8 mouse cellular contexts compared by ENCODE assay signal in the genomic region with DNA sequence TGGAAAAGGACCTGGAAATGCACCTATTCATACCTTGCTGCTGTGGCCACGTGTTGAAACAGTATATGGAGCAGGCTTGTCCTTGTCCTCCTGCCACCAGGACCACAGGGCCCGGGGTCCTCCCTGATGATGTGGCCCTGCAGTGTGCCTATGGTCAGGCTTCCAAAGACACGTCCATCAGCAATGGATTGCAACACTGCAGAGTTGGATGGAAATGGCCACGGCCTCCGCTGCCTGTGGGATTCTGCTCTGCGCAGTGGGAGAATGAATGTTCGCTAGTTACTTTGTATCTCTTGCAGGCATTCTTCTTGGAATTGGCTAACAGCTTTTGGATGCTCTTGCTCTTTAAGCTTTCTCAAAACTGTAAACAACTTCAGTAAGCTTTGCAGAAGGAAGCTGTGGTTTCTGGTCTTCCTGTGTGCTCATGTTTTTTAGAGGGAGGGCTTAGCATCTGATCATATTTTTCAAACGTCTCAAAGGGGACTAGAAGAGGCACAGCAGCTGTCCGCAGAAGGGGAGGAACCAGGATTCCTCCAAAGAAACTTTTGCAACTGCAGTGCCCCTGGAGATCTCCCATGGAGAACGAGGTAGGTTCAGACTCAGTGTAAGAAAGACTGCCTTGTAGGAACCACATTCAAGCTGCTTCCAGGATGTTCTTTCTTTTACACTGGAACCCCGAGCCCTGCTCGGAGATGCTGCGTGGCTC. TPM values are rescaled to one million over a fixed set of nuclear protein-coding genes. Genes with fewer than 3 reads are reported as not detected.
DNase-seq lines count a peak whose midpoint lies in the region; ATAC-seq and TF ChIP-seq lines count a peak whose summit lies in the region.

No protein-coding gene starts in this region.

- no peak for ATAC-seq in embryonic facial prominence, embryonic 13.5 days (ENCODE audit: insufficient number of reproducible peaks, insufficient read depth, low FRiP score, low TSS enrichment, low read depth)
- peak; percentile 41 for ATAC-seq in intestine, embryonic 16.5 days
- no peak for ATAC-seq in midbrain, postnatal 0 days (ENCODE audit: low FRiP score)

- TF ChIP-seq CTCF in midbrain, postnatal 0 days (IDR thresholded peaks at IDR 0.05) = no peak

- H3K9me3 ChIP-seq in embryonic facial prominence, embryonic 13.5 days = no peaks in the 10 kb centered on the region
- no peaks in the 10 kb centered on the region for H3K9me3 ChIP-seq in embryonic facial prominence, embryonic 10.5 days
- no peaks in the 10 kb centered on the region for H3K9me3 ChIP-seq in intestine, embryonic 16.5 days (ENCODE audit: control insufficient read depth, low read length)
- H3K9me3 ChIP-seq in midbrain, postnatal 0 days (ENCODE audit: low read length) = no peaks in the 10 kb centered on the region

- peaks cover 4% of the 10 kb centered on the region for H3K4me1 ChIP-seq in embryonic facial prominence, embryonic 13.5 days
- no peaks in the 10 kb centered on the region for H3K4me1 ChIP-seq in embryonic facial prominence, embryonic 10.5 days
- H3K4me1 ChIP-seq in intestine, embryonic 16.5 days (ENCODE audit: control insufficient read depth, insufficient read depth, low read length) = peaks cover 13% of the 10 kb centered on the region
- no peaks in the 10 kb centered on the region for H3K4me1 ChIP-seq in midbrain, postnatal 0 days (ENCODE audit: insufficient read depth, low read length)

- no peak for DNase-seq in embryonic facial prominence, embryonic 10.5 days (ENCODE audit: low spot score)
- peak; percentile 74 for DNase-seq in CD4-positive, CD25-positive, alpha-beta regulatory T cell, adult 2 months (ENCODE audit: low read depth, low spot score)
- DNase-seq in naive thymus-derived CD4-positive, alpha-beta T cell, adult 2 months (ENCODE audit: low read depth) = peak; percentile 81
- no peak for DNase-seq in midbrain, postnatal 0 days (ENCODE audit: low spot score)
- no peak for DNase-seq in layer of hippocampus, postnatal 25 days (ENCODE audit: extremely low spot score in 1 of 2, low spot score in 1 of 2)
- no peak for DNase-seq in adrenal gland, adult 18-20 months (ENCODE audit: low spot score in 2 of 2)

- H3K9ac ChIP-seq in embryonic facial prominence, embryonic 13.5 days = no peak overlapping the region
- peak overlapping the region; percentile 33; the same call in 1 of the 2 replicates for H3K9ac ChIP-seq in intestine, embryonic 16.5 days (ENCODE audit: low read depth, low read length)
- H3K9ac ChIP-seq in midbrain, postnatal 0 days (replicated peaks; ENCODE audit: low read length, poor library complexity, severe bottlenecking) = no peak overlapping the region

- peak overlapping the region; percentile 28; the same call in 1 of the 2 replicates for H3K27ac ChIP-seq in embryonic facial prominence, embryonic 13.5 days
- H3K27ac ChIP-seq in embryonic facial prominence, embryonic 10.5 days (replicated peaks) = no peak overlapping the region
- H3K27ac ChIP-seq in intestine, embryonic 16.5 days (ENCODE audit: low read length) = peak overlapping the region; percentile 82
- H3K27ac ChIP-seq in midbrain, postnatal 0 days (ENCODE audit: low read depth, low read length) = no peak overlapping the region

- no peak overlapping the region for H3K4me2 ChIP-seq in embryonic facial prominence, embryonic 13.5 days
- H3K4me2 ChIP-seq in intestine, embryonic 16.5 days (ENCODE audit: low read depth, low read length) = peak overlapping the region; percentile 27; the same call in 1 of the 2 replicates
- H3K4me2 ChIP-seq in midbrain, postnatal 0 days (ENCODE audit: low read depth, low read length, poor library complexity, severe bottlenecking) = no peak overlapping the region

- 83% methylated on average over 13 of the region's 13 CpGs for WGBS in embryonic facial prominence, embryonic 13.5 days
- 91% methylated on average over 13 of the region's 13 CpGs for WGBS in embryonic facial prominence, embryonic 10.5 days
- 72% methylated on average over 13 of the region's 13 CpGs for WGBS in intestine, embryonic 16.5 days
- 89% methylated on average over 13 of the region's 13 CpGs for WGBS in midbrain, postnatal 0 days

- no peak overlapping the region for H3K4me3 ChIP-seq in embryonic facial prominence, embryonic 13.5 days
- H3K4me3 ChIP-seq in embryonic facial prominence, embryonic 10.5 days = no peak overlapping the region
- peak overlapping the region; percentile 12; the same call in 1 of the 2 replicates for H3K4me3 ChIP-seq in intestine, embryonic 16.5 days (ENCODE audit: low read length)
- no peak overlapping the region for H3K4me3 ChIP-seq in midbrain, postnatal 0 days (ENCODE audit: low read depth, low read length)

- peaks cover 22% of the 10 kb centered on the region for H3K36me3 ChIP-seq in embryonic facial prominence, embryonic 13.5 days
- peaks cover 71% of the 10 kb centered on the region for H3K36me3 ChIP-seq in embryonic facial prominence, embryonic 10.5 days (replicated peaks)
- no peaks in the 10 kb centered on the region for H3K36me3 ChIP-seq in intestine, embryonic 16.5 days (ENCODE audit: control insufficient read depth, insufficient read depth, low read length)
- no peaks in the 10 kb centered on the region for H3K36me3 ChIP-seq in midbrain, postnatal 0 days (ENCODE audit: insufficient read depth, low read length)

- no peaks in the 10 kb centered on the region for H3K27me3 ChIP-seq in embryonic facial prominence, embryonic 13.5 days
- H3K27me3 ChIP-seq in embryonic facial prominence, embryonic 10.5 days (replicated peaks; ENCODE audit: low read depth, poor library complexity, severe bottlenecking) = no peaks in the 10 kb centered on the region
- H3K27me3 ChIP-seq in intestine, embryonic 16.5 days (replicated peaks; ENCODE audit: control insufficient read depth, insufficient read depth, low read length) = no peaks in the 10 kb centered on the region
- H3K27me3 ChIP-seq in midbrain, postnatal 0 days (ENCODE audit: insufficient read depth, low read length) = no peaks in the 10 kb centered on the region

RNA-seq across cellular contexts. Expression of a gene that starts 14.1 kb away (rescaled TPM):
- polyA plus RNA-seq in embryonic facial prominence, embryonic 13.5 days (2015; fragmentation: Nextera tagmentation; extraction: Ambion mirVana) = 79.5 and 80.2 TPM in 2 replicates
- polyA plus RNA-seq in embryonic facial prominence, embryonic 10.5 days (2016; fragmentation: Nextera tagmentation; extraction: Ambion mirVana) = 109 and 114 TPM in 2 replicates
- 67.7 and 69.9 TPM in 2 replicates for polyA plus RNA-seq in intestine, embryonic 16.5 days (2015; fragmentation: Nextera tagmentation; extraction: Ambion mirVana)
- 45.6 and 71.3 TPM in 2 replicates for total RNA-seq in midbrain, postnatal 0 days (2014; rRNA removed)
- 64.3 and 67.1 TPM in 2 replicates for polyA plus RNA-seq in midbrain, postnatal 0 days (2015; fragmentation: Nextera tagmentation; extraction: Ambion mirVana)
- 10 to 100 TPM; 51.8 to 54.9 TPM for total RNA-seq in layer of hippocampus, postnatal 25 days (2021)
- total RNA-seq in adrenal gland, adult 18-20 months (2021) = 10 to 100 TPM; 41.7 to 60.2 TPM

RNA-seq across cellular contexts. Expression of a gene that starts 40.0 kb away (rescaled TPM):
- 1.3 and 1.8 TPM in 2 replicates for polyA plus RNA-seq in embryonic facial prominence, embryonic 13.5 days (2015; fragmentation: Nextera tagmentation; extraction: Ambion mirVana)
- polyA plus RNA-seq in embryonic facial prominence, embryonic 10.5 days (2016; fragmentation: Nextera tagmentation; extraction: Ambion mirVana) = 0.75 and 1.1 TPM in 2 replicates
- 2.3 and 3.1 TPM in 2 replicates for polyA plus RNA-seq in intestine, embryonic 16.5 days (2015; fragmentation: Nextera tagmentation; extraction: Ambion mirVana)
- total RNA-seq in midbrain, postnatal 0 days (2014; rRNA removed) = 0.99 and 1.5 TPM in 2 replicates
- 0.38 and 0.62 TPM in 2 replicates for polyA plus RNA-seq in midbrain, postnatal 0 days (2015; fragmentation: Nextera tagmentation; extraction: Ambion mirVana)
- under 1 TPM; 0.20 to 0.47 TPM for total RNA-seq in layer of hippocampus, postnatal 25 days (2021)
- total RNA-seq in adrenal gland, adult 18-20 months (2021) = 1 to 10 TPM; 1.8 to 4.5 TPM

RNA-seq across cellular contexts. Expression of a gene that starts 45.0 kb away (rescaled TPM):
- polyA plus RNA-seq in embryonic facial prominence, embryonic 13.5 days (2015; fragmentation: Nextera tagmentation; extraction: Ambion mirVana) = 2.9 and 3.4 TPM in 2 replicates
- 9.8 and 10.5 TPM in 2 replicates for polyA plus RNA-seq in embryonic facial prominence, embryonic 10.5 days (2016; fragmentation: Nextera tagmentation; extraction: Ambion mirVana)
- polyA plus RNA-seq in intestine, embryonic 16.5 days (2015; fragmentation: Nextera tagmentation; extraction: Ambion mirVana) = 5.5 and 7.1 TPM in 2 replicates
- total RNA-seq in midbrain, postnatal 0 days (2014; rRNA removed) = 86.9 and 92.3 TPM in 2 replicates
- polyA plus RNA-seq in midbrain, postnatal 0 days (2015; fragmentation: Nextera tagmentation; extraction: Ambion mirVana) = 67.6 and 68.0 TPM in 2 replicates
- total RNA-seq in layer of hippocampus, postnatal 25 days (2021) = 10 to 100 TPM; 43.8 to 44.9 TPM
- 1 to 10 TPM; 1.6 to 1.9 TPM for total RNA-seq in adrenal gland, adult 18-20 months (2021)

Comparison
In these comparisons a context has a peak if more than half of its experiments do, and no peak if none do; other contexts are left out.
1. H3K27ac ChIP-seq: peak in embryonic facial prominence, embryonic 13.5 days (single experiment) and intestine, embryonic 16.5 days (single experiment); none in embryonic facial prominence, embryonic 10.5 days (single experiment) and midbrain, postnatal 0 days (single experiment).
2. DNase-seq: peak in CD4-positive, CD25-positive, alpha-beta regulatory T cell, adult 2 months (single experiment) and naive thymus-derived CD4-positive, alpha-beta T cell, adult 2 months (single experiment); none in embryonic facial prominence, embryonic 10.5 days (single experiment), midbrain, postnatal 0 days (single experiment), layer of hippocampus, postnatal 25 days (0 of 2) and adrenal gland, adult 18-20 months (0 of 2).